Mouse (Mus musculus) kidney, postnatal 25 days (tissue): ENCODE results near the gene Galnt18.
A peak's percentile ranks its signal among the peaks of the same experiment; 100 is the strongest.

Experiments used
- DNase-seq, 2 experiments: peaks; one replicate each; pipeline ENCODE4 v3.0.0; 2021; ENCODE audit warnings: mixed read lengths in 2 of 2

The Galnt18 gene

DNA sequence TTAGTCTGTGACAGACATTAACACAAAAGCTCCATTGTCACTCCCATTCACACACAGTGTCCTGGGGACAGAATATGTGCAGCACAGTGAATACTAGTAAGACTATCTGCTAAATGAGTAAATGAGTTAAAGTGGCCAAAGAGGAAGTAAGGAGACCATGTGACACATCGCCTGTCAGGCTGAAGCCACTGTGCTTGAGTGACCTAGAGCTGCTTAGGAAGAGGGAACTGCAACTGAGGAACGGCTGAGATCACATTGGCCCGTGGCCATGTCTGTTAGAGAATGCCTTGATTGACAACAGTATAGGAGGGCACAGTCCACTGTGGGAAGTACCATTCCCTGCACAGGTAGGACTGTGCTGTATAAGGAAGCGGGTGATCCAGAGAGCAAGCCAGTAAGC, 67.0 kb downstream of the Galnt18 start:
- DNase-seq: no peak

- DNase-seq: no peak
These were observed 68.5 kb downstream of the Galnt18 start for GRCm38 (mm10) chr7:111711045-111711808.

DNA sequence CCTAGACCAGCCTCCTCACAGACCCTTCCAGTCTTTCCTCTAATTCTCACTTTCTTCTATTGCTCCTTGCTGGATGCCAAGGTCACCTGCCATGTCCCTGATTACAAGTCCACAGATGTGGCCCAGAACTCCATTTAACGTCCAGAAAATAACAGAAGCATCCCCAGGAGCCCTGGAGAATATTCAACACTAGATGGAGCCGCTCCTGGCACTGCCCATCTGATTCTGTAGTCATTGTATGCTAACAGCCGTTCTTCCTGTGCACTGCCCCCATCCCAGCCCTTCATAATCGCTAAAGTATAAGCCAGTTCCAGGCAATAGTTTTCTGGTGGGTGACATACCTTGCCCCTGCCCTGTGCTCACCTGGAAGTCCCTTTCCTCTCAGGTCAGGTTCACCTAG, 69.5 kb downstream of the Galnt18 start:
- DNase-seq: peak in 1 of 2 experiments; percentile 35

GRCm38 (mm10) chr7:111708563-111708962, 71.2 kb downstream of the Galnt18 start:
- no peak for DNase-seq

- DNase-seq: no peak
These were observed 76.8 kb downstream of the Galnt18 start for GRCm38 (mm10) chr7:111702961-111703360.

- no peak for DNase-seq
These were observed 78.0 kb downstream of the Galnt18 start for GRCm38 (mm10) chr7:111701788-111702187.

- no peak for DNase-seq
These were observed 80.3 kb downstream of the Galnt18 start for GRCm38 (mm10) chr7:111699446-111699845.

DNA sequence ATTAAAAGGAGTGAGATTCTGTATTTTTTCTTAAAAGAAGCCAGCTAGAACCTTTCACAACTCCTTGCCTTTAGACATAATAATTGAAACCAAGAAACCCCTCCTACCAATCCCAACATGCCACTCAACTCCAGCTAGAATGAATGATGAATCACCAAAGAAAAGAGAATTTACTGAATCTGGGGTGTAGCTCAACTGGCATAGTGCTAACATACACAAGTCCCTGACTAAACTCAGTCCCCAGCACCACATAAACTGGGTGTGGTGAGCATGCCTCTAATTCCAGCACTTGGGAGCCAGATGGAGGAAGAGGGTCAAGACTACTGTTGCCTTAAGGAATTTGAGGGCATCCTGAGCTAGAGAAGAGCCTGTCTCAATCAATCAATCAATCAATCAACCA, 83.6 kb downstream of the Galnt18 start:
- DNase-seq: no peak

GRCm38 (mm10) chr7:111694312-111694711, 85.5 kb downstream of the Galnt18 start:
- DNase-seq: peak in 1 of 2 experiments; percentile 60

DNA sequence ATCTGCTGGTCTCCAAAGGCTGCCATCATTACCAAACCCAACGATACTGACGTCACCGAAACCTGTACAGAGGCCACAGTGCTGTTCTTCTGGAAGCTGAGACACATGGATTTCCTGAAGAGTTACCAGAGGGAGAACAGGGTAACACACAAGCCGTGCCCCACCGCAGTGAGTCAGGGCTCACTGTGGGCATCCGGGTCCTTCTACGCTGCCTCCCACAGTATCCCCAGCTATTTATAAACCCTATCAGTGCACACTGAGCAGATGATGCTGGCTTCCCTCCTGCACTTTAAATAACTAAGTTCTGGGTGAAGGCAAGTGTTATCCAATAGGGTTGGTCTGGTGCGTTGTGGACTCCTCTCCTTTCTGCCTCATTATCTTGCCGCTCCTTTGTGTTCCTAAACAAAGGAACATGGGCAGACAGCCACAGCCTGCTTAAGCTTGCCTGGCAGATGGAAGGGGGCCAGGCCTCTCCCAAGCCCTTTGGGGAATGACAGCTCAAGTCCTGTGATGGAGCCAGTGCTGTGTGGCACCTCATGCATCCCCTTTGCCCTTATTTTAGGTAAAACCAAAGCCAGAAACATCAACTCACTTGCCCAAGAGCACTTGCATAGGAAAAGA, 87.0 kb downstream of the Galnt18 start:
- DNase-seq: no peak

- no peak for DNase-seq
These were observed 99.7 kb downstream of the Galnt18 start for GRCm38 (mm10) chr7:111680108-111680507.

DNA sequence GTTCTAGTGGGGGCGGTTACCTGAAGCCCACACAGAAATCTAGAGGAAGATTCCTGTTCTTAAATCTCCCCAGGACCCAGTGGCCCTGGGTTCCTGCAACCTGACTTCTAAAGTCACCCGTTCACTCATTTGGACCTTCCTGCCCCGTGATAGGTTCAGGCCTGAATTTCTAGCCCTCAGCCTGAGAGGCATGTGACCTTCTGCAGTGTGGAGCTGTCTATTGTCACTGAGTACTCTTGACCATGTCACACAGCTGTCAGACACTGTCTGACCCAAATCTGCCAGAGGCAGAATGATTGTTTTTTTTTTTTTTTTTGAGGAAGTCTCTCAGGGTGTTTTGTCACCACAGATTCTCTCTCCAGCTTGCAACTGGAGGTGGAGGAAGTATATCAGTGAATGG, 103.3 kb downstream of the Galnt18 start:
- DNase-seq: no peak

- no peak for DNase-seq
These were observed 107.3 kb downstream of the Galnt18 start for GRCm38 (mm10) chr7:111672467-111672866.

DNA sequence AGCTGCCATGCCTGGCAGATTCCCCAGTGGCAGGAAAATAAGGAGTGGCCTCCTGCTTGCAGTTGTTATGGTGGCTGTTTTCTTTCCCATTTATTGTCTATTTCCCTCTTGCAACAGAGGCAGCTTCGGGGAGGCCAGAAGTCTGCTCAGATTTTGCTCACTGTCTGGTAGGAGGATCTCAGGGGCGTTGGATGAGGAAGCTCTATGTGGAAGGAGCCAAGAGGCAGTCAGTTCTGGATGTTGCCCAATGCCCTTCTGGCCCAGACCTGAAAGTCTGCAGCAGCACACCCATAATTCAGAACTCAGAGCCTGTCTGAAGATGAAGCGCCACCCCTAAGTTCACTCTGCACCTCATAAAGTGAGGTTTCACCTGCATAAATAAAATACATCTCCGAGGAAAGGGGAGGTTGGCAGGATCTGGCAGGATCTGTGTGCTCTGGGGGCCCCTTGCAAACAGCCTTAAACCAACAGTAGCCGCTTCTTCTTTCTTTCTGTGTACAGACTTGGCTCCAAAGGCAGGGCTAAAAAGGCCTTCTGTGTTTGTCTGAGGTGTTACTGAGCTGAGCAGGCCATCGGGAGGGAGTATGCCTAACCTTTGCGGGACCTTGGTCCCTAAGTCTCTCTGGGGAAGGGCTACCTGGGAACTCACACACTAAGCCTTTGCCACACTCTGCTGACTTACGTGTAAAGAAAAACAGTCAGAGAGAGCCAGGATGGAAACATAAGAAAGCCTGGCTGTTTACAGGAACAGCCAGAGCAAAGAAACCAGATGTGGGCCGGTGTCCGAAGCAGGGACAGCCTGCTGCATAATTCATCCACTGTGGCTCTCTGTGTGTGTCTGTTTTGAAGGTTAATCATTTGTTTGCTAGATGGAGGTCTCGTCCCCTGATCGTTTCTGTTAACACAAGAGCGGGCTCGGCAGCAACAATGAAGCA, 116.4 kb downstream of the Galnt18 start:
- DNase-seq: peak; percentile 23 to 47

DNA sequence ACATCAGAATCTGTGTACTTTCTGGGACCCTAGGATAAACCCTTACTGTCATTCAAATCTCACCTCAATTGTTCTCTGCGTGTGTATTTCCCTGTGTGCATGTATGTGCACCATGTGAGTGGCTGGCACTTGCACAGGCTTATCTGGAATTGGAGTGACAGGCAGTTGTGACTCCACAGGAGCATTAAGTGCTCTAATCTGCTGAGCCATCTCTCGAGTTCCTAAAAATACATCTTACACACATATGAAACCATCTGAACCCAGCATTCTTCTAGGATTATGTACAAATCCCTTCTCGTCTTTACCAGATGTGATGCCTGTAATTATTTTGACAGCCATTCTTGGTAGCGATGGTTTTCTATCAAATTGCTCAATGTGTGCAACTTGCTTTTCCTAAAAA, 121.2 kb downstream of the Galnt18 start:
- no peak for DNase-seq

DNA sequence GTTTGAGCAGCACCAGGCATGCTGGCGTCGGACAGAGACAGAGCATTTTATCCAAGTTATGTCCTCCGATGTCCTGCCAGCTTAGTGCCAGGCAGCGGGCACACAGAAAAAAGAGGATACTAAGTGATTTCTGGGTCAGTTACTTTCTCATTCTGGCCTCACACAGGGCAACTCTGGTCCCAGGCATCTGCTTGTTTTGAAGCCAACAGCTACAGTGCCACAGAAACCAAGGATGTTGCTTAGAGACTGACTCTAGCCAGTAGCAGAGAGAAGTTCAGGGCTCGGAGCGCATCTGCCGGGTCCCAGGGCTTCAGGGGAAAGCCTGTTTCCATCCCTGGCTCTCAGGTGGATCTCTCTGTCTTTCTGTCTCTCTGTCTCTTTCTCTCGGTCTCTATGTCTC, 124.8 kb downstream of the Galnt18 start:
- no peak for DNase-seq

GRCm38 (mm10) chr7:111654526-111654925, 125.3 kb downstream of the Galnt18 start:
- DNase-seq: no peak

- DNase-seq: no peak
These were observed 135.4 kb downstream of the Galnt18 start for GRCm38 (mm10) chr7:111644362-111644761.

DNA sequence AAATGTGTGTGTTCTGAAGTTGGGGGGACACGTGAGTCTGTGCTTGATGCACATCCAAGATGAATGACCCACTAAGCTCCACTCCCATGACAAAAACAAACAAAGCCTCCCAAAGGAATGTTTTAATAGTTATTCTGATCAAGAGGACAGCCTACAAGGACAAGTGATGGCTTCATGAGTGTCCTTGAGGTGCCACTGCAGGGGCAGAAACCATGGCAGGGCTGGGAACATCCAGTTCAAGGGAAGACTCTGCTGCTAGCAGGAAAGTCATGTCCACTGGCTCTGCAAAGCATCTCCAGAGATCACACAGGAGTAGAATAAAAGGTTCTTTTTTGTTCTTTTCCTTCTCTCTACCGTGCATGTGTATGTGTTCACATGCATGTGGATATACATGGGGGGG, 140.9 kb downstream of the Galnt18 start:
- DNase-seq: no peak

DNA sequence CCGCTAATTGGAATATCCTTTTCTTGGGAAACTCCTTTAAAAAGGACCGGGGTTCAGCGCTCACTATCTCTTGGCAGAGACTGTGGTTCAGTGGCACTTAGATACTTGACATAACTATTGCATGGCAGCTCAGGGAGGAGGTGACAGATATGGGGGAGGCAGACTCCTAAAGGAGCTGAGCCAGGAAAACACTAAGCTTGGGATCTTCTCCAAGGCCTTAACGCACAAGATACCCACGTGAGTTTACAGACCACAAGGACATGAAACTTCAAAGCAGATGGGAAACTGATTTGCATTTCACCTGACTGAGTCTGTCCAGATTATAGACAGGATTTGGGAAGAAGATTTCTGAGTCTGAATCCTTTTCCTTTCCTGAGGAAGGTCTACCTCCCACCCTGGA, 141.3 kb downstream of the Galnt18 start:
- DNase-seq: no peak

GRCm38 (mm10) chr7:111637866-111638448, 141.8 kb downstream of the Galnt18 start:
- no peak for DNase-seq

DNA sequence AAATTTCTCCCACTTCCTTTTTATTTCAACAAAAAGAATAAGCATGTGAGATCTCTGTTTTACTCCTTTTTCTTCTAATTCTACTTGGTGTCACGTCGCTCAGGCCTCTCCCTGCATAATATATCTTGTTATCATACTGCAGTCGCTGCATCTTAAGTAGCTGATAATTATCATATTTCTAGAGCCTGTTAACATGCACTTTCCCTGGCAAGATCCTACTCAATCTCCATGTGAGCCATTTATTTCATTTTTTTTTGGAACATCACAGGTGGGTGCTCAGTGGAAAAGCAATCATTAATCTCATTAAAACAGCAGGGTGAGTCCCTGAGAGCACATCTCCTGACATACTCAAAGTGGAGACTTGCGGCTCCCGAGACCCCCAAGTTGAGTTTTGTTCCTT, 143.3 kb downstream of the Galnt18 start:
- DNase-seq: no peak

DNA sequence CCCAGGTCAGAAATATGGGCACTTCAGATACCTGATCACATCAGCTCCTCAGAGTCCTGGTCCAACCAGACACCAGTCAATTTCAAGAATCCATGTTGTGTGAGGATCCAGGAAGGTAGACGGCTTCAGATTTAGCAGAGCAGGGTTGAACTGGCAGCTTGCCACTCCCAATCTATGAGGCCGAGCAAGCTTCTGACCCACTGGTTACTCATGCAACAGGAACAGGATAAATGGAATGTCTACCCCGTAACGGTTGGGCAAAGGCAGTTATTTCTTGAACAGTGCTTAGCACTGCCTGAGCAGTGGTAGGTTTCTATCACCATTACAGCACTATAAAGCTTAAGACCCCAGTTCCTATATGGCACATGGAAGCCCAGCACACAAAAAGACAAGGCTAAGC, 148.5 kb downstream of the Galnt18 start:
- DNase-seq: peak; percentile 62 to 64
